Mouse (Mus musculus) midbrain, embryonic 14.5 days (tissue): Measurements from ENCODE around the gene Prm1. TPM values are rescaled to one million over a fixed set of nuclear protein-coding genes. Genes with fewer than 3 reads are reported as not detected.
"Not testable (repeated sequence)": the region's sequence is repeated elsewhere in the genome, so short reads cannot be mapped to it uniquely, and the experiment has no call there.

Experiments used
- ATAC-seq: fragments of 200-750 bp; cut with Nextera tagmentation; 2 replicates; pipeline ENCODE4 v1.8.0; 2017; ENCODE audit warnings: moderate number of reproducible peaks, moderate library complexity; ENCODE audit not compliant: low FRiP score, low TSS enrichment
- DNase-seq: peaks from one replicate; pipeline ENCODE4 v3.0.0-alpha.2; 2015
- H3K27ac ChIP-seq: fragments of 300-500 bp; sonication (generic); replicated peaks from 2 replicates; pipeline ENCODE4 v1.5.1; 2014; ENCODE audit warnings: mild to moderate bottlenecking, low read depth, low read length, moderate library complexity
- H3K27me3 ChIP-seq: fragments of 300-500 bp; sonication (generic); 2 replicates; pipeline ENCODE4 v1.6.1; 2014; ENCODE audit warnings: low read length, control low read depth, mixed read lengths; ENCODE audit not compliant: control insufficient read depth, insufficient read depth
- H3K36me3 ChIP-seq: fragments of 300-500 bp; sonication (generic); 2 replicates; pipeline ENCODE4 v1.6.1; 2014; ENCODE audit warnings: low read length, control low read depth; ENCODE audit not compliant: control insufficient read depth, insufficient read depth
- H3K4me1 ChIP-seq: fragments of 300-500 bp; sonication (generic); 2 replicates; pipeline ENCODE4 v1.6.1; 2014; ENCODE audit warnings: mild to moderate bottlenecking, antibody characterized with exemption, low read length, control low read depth; ENCODE audit not compliant: control insufficient read depth, insufficient read depth
- H3K4me2 ChIP-seq: fragments of 300-500 bp; sonication (generic); 2 replicates; pipeline ENCODE4 v1.6.1; 2014; ENCODE audit warnings: mild to moderate bottlenecking, low read length, moderate library complexity
- H3K4me3 ChIP-seq: fragments of 300-500 bp; sonication (generic); replicated peaks from 2 replicates; pipeline ENCODE4 v1.5.1; 2014; ENCODE audit warnings: low read depth, low read length
- H3K9ac ChIP-seq: fragments of 300-500 bp; sonication (generic); replicated peaks from 2 replicates; pipeline ENCODE4 v1.6.1; 2014; ENCODE audit warnings: mild to moderate bottlenecking, low read length, moderate library complexity
- H3K9me3 ChIP-seq: fragments of 300-500 bp; sonication (generic); 2 replicates; pipeline ENCODE4 v1.6.1; 2016; ENCODE audit warnings: low read length, control low read depth, mixed read lengths; ENCODE audit not compliant: control insufficient read depth
- WGBS: fragments of 180-500 bp; shearing (Covaris S2); extraction: QIAGEN DNeasy Blood & Tissue Kit; methylation state at CpG from one replicate; pipeline ENCODE4 v1.1.7; 2014; 5-methylcytosine and 5-hydroxymethylcytosine counted together
- polyA plus RNA-seq: library from polyadenylated mRNA; unstranded; fragments of >200 nt; fragmentation: Nextera tagmentation; extraction: Ambion mirVana; gene quantifications from 2 replicates; pipeline ENCODE4 v1.2.1, GENCODE M21; 2014

Gene Prm1
- 0.74 TPM in 1 of 2 replicates, not detected in the other for polyA plus RNA-seq

DNA sequence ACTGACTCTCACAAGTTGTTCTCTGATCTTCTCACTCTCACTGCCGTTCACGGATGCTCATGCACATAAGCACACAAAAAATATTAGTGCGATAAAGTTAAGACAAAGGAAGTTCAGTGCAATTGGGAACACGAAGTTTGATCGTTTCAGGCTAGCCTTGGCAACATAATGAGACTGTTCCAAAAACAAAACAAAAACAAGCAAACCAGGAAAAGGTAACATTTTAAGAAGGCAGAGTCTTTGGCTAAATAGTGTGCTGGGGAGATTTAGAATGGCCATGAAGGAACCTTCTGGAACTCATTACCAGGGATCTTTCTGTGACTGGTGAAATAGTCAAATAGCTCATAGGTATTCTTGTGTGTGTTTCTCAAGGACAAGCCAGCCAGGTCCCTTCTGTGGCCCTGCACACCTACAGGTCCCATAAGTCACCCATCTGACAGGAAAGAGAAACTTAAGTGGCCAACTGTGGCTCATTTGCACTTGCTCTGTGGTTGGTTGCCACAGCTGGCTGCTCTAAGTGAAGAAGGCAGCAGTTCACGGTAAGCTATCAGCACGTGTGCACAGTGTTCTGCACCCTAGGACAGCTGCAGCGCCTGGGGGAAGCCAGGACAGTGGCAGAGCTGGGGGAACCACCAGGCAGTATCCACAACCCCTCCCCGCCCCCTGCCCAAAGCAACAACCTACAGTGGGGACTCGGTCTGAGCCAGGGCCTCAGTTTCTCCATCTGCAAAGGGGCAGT is at the start of gene Prm1:
Gene Prm1 (minus strand): TSS at position 51 of the 739 bp plus-strand sequence.
- WGBS, result 79% methylated on average over 10 of the region's 10 CpGs
- no peak within 1 kb of the TSS for H3K4me3 ChIP-seq
- no peaks in the 10 kb centered on the region for H3K4me1 ChIP-seq
- no peaks in the 10 kb centered on the region for H3K9me3 ChIP-seq
- no peak for DNase-seq
- no peak within 1 kb of the TSS for H3K9ac ChIP-seq
- H3K4me2 ChIP-seq, result no peak within 1 kb of the TSS
- no peaks in the 10 kb centered on the region for H3K27me3 ChIP-seq
- no peak within 1 kb of the TSS for H3K27ac ChIP-seq
- ATAC-seq, result no peak
- H3K36me3 ChIP-seq, result no peaks in the 10 kb centered on the region

DNA sequence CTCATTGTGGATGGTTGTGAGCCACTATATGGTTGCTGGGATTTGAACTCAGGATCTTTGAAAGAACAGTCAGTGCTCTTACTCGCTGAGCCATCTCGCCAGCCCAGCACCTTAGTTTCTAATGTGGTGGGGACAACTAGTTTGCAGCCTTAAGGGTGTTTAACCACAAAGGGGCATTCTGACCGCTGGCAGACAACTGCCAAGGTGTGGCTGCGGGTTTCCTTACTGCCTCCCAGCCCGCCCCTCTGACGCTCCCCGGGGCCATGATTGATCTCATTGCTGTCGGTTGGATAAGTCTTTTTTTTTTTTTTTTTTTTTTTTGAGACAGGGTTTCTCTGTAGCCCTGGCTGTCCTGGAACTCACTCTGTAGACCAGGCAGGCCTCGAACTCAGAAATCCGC is 46.6 kb upstream of the Prm1 start:
- WGBS, result 94% methylated on average over 10 of the region's 10 CpGs
- not testable (repeated sequence) for H3K4me2 ChIP-seq, H3K4me1 ChIP-seq, H3K27me3 ChIP-seq, H3K36me3 ChIP-seq, H3K9ac ChIP-seq, H3K4me3 ChIP-seq, ATAC-seq, H3K9me3 ChIP-seq, H3K27ac ChIP-seq, DNase-seq

DNA sequence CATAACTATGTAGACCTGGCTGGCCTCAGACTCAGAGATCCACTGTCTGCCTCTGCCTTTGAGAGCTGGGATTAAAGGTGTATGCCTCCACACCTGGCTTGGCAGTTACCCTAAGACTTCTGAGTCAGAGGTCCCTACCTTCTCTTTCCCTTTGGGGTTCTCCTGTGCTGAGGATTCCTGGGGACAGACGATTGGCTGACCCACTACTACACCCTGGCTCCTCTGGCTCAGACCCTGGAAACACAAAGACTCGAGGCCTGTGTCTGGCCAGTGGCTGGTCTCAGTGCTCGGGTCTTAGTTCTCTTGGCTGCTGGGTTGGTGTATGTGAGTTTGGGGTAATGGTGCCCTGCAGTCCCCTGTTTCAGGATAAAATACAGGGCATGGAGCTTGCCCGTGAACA is 45.3 kb upstream of the Prm1 start:
- WGBS, result 20% methylated on average over 4 of the region's 4 CpGs
- DNase-seq, result no peak
- Histone ChIP-seq H3K36me3 (no peaks in the 10 kb centered on the region), H3K9ac (no peak overlapping the region), H3K4me1 (no peaks in the 10 kb centered on the region), H3K4me2 (no peak overlapping the region), H3K27ac (no peak overlapping the region), H3K27me3 (no peaks in the 10 kb centered on the region), H3K4me3 (no peak overlapping the region), H3K9me3 (no peaks in the 10 kb centered on the region)
- ATAC-seq, result no peak

DNA sequence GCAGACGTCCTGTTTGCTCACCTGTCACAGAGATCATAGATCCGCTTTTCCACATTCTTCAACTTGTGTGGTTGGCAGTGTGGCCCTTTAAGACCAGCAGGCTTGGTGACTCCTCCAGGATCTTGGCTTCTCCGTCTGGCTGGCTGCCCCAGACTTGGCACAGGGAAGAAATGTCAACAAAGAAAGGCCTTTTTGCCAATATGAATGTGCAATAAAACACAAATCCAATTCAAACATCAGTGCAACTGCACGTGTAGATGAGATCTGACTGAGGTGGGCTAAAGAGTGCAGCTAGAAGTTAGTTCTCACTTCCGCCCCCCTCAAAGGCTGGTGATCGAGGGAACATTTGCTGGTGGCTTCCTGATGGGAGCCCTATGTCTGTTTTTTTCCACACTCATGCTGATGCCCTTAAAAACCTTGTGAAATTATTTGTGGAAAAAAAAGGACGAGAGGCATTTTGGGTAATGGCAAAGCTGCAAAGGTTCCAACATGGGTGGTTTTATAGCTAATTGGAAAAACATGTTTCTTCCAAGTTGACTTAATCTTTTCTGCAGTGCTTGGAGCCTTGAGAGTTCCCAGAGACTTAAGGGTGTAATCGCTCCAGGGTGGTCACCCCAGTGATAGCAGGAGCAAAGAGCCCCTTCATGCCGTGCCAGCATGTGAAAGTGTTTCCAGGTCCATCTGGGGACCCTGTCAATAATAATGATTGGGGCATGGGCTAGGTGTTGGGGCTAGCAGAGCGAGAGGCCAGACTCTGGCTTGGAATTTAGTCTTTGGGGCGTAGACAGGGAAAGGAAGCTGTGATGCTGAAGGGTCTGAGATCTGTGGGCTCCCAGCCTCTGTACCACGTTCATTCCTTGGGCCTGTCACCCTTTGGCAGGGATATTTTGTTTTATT is 44.6 kb upstream of the Prm1 start:
- no peak overlapping the region for H3K9ac ChIP-seq
- no peaks in the 10 kb centered on the region for H3K27me3 ChIP-seq
- H3K4me3 ChIP-seq, result no peak overlapping the region
- no peak for DNase-seq
- no peak overlapping the region for H3K4me2 ChIP-seq
- H3K36me3 ChIP-seq, result no peaks in the 10 kb centered on the region
- no peaks in the 10 kb centered on the region for H3K4me1 ChIP-seq
- ATAC-seq, result no peak
- 80% methylated on average over 12 of the region's 12 CpGs for WGBS
- H3K27ac ChIP-seq, result no peak overlapping the region
- no peaks in the 10 kb centered on the region for H3K9me3 ChIP-seq

DNA sequence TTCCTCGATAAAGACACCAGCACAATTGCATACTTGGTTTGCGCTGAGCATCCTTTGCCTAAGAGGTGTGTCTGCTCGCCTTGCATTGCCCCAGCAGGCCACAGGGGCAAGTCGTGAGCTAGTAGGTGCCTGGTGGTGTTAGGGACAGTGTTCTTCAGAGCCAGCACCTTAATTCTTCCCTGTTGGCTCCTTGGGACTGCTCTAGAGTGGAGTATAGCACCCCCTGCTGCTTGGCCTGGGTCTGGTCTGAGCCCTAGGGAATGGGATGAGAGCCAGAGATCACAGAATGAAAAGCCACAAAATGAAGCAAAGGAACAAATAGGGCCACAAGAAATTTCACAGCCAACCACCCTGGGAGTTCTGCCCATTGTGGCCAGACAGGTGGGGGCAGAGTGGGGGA is 40.9 kb upstream of the Prm1 start:
- H3K4me1 ChIP-seq, result peaks cover 2% of the 10 kb centered on the region; the same call in 1 of the 2 replicates
- H3K4me3 ChIP-seq, result no peak overlapping the region
- WGBS, result 62% methylated on average over 4 of the region's 4 CpGs
- no peak overlapping the region for H3K9ac ChIP-seq
- H3K4me2 ChIP-seq, result no peak overlapping the region
- no peaks in the 10 kb centered on the region for H3K36me3 ChIP-seq
- no peaks in the 10 kb centered on the region for H3K9me3 ChIP-seq
- no peaks in the 10 kb centered on the region for H3K27me3 ChIP-seq
- no peak overlapping the region for H3K27ac ChIP-seq
- ATAC-seq (no peak), DNase-seq (peak; percentile 65)

DNA sequence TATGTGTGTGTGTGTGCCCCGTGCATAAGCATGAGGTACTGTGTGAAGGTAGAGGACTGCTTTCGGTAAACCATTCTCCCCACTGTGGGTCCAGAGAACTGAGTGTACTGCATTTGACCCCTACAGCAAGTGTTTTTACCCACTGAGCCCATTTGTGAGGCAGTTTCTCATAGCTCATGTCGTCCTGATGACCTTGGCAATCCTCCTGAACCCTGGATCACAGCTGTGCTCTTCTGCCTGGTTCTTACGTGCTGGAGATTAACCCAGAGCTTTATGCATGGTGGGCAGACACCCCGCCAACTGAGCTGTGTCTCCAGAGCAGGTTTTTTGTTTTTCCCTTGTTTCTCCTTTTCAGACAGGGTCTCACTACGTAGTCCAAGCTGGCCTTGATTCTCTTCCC is 40.3 kb upstream of the Prm1 start:
- Histone ChIP-seq H3K36me3 (no peaks in the 10 kb centered on the region), H3K9ac (no peak overlapping the region), H3K4me2 (no peak overlapping the region), H3K4me3 (no peak overlapping the region), H3K9me3 (no peaks in the 10 kb centered on the region), H3K27ac (no peak overlapping the region), H3K27me3 (no peaks in the 10 kb centered on the region), H3K4me1 (peaks cover 2% of the 10 kb centered on the region; the same call in 1 of the 2 replicates)
- ATAC-seq (no peak), DNase-seq (no peak)
- WGBS, result 81% methylated on average over 6 of the region's 6 CpGs

DNA sequence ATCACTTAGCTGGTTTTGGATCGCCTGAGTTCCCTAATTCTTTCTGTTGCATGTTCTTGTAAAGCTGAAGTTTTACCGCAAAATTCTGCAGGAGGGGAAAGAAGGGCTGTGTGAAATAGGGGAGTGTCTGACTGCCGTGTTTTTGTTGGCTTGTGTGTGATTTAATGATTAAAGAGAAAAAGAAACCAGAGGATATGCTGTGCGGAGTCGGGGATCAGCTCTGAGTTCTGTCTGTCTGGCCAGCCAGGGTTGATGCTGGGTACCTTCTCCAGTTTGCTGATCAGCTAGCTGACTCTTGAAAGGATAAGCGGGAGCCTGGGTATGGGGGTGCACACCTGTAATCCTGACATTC is 38.7 kb upstream of the Prm1 start:
- Histone ChIP-seq H3K4me3 (no peak overlapping the region), H3K36me3 (no peaks in the 10 kb centered on the region), H3K9ac (no peak overlapping the region), H3K4me1 (peaks cover 2% of the 10 kb centered on the region; the same call in 1 of the 2 replicates), H3K4me2 (no peak overlapping the region; the same call in 1 of the 2 replicates), H3K9me3 (no peaks in the 10 kb centered on the region), H3K27me3 (no peaks in the 10 kb centered on the region), H3K27ac (no peak overlapping the region)
- no peak for ATAC-seq
- no peak for DNase-seq
- WGBS, result 72% methylated on average over 6 of the region's 6 CpGs

DNA sequence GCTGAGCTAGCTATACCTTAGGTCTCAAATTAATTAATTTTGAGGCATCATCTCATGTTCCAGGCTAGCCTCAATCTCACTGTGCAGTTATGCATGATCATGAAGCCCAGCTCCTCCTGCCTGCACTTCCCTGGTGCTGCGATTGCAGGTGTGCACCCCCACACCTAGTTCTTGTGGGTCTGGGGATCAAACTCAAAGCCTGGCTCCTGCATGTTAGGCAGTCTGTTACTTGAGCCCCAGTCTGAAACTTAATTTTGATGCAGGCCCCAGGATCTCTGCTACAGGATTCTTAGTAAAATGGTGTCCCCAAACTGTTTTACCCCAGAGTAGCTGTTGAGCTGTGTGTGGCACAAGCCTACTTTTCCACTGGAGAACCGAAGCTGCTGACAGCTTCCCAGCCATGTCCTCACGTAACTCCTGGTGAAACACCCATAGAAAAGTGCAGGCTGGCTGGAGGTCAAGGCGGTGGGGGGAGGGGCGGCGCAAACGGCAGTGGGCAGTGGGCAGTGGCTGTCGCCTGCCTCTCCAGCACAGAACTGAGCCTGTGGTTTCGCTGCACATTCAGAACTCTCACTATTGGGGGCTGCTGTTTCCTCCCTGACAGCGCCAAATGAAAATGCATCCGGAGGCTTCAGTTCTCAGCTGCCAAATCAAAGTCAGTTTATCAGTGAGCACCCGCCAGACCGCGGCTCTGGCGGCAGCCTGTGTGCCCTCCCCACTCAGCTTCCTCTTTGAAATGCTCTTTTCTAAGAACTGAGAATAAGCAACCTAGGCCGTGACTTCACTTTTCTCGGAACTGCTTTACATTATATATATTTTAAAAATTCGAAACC is 38.1 kb upstream of the Prm1 start:
- DNase-seq (peak; percentile 52), ATAC-seq (no peak)
- Histone ChIP-seq H3K36me3 (no peaks in the 10 kb centered on the region), H3K9ac (no peak overlapping the region; the same call in 1 of the 2 replicates), H3K4me1 (peaks cover 2% of the 10 kb centered on the region; the same call in 1 of the 2 replicates), H3K4me2 (peak overlapping the region; percentile 40), H3K27ac (no peak overlapping the region), H3K27me3 (no peaks in the 10 kb centered on the region), H3K4me3 (no peak overlapping the region), H3K9me3 (no peaks in the 10 kb centered on the region)
- WGBS, result 22% methylated on average over 18 of the region's 18 CpGs
